Mouse (Mus musculus) spleen, adult 2 months (tissue): ENCODE data around the gene Mefv.

ENCODE experiments used
- CTCF ChIP-seq: fragments of 200-500 bp; IDR thresholded peaks from 2 replicates; pipeline ENCODE4 v1.5.1; 2011; ENCODE audit warnings: mild to moderate bottlenecking, inconsistent platforms; ENCODE audit not compliant: insufficient read depth, insufficient read length, insufficient replicate concordance; ENCODE audit errors: extremely low read depth
- POLR2A ChIP-seq: fragments of 200-500 bp; IDR thresholded peaks from 2 replicates; pipeline ENCODE4 v1.6.1; 2011; ENCODE audit warnings: low read depth, low read length, inconsistent platforms

GRCm38 (mm10) chr16:3748976-3749375, 31.1 kb upstream of the Mefv start:
- TF ChIP-seq CTCF: no peak
- TF ChIP-seq POLR2A: no peak
